Mouse (Mus musculus) C2C12 (cell line): ENCODE data around the gene Aes.

ENCODE experiments used
- CTCF ChIP-seq: IDR thresholded peaks from one replicate; pipeline ENCODE4 v1.5.1; 2011; ENCODE audit not compliant: control insufficient read depth, insufficient read depth, insufficient read length
- USF1 ChIP-seq: IDR thresholded peaks from one replicate; pipeline ENCODE4 v1.6.1; 2011; ENCODE audit warnings: low read depth, mild to moderate bottlenecking, control low read depth, moderate library complexity

GRCm38 (mm10) chr10:81604968-81605665 is 45.8 kb downstream of the Aes start:
- TF ChIP-seq USF1: no peak
- TF ChIP-seq CTCF: peak; percentile 78
